Mouse (Mus musculus) CD4-positive naive resting alpha-beta T cell, adult 76 days (primary cell): ENCODE results near the gene Spopl. TPM values are rescaled to one million over a fixed set of nuclear protein-coding genes. Genes with fewer than 3 reads are reported as not detected.

Experiments used
- total RNA-seq: library from RNA; stranded (reverse); gene quantifications from one replicate; pipeline ENCODE4 v1.2.4, GENCODE M21; 2023

Spopl gene
- total RNA-seq = 41.9 TPM

GRCm38 (mm10) chr2:23571302-23572156, at the start of gene Spopl:
Spopl (minus strand) TSS chr2:23572106.

